Mouse (Mus musculus): ENCODE data around the gene Sars2.

- TF ChIP-seq SIN3A (IDR thresholded peaks at IDR 0.05; ENCODE audit: low read length) (no peak), CTCF (conservative IDR thresholded peaks at IDR 0.05 in 1 of 2, IDR thresholded peaks at IDR 0.05 in 1 of 2; ENCODE audit: low read depth in 2 of 2, low read length in 2 of 2) (no peak), KAT2A (IDR thresholded peaks at IDR 0.05; ENCODE audit: insufficient replicate concordance, low read length) (no peak), POLR2A (IDR thresholded peaks at IDR 0.05; ENCODE audit: low read depth, low read length) (no peak)
Measured at GRCm38 (mm10) chr7:28791706-28792105, 49.9 kb downstream of the Sars2 start.

All from CH12.LX (cell line).